Mouse (Mus musculus) layer of hippocampus, adult 18-20 months (tissue): ENCODE results near the gene Gm15056. TPM values are rescaled to one million over a fixed set of nuclear protein-coding genes. Genes with fewer than 3 reads are reported as not detected.

Experiments used
- DNase-seq, 2 experiments: peaks; one replicate each; pipeline ENCODE4 v3.0.0; 2022; ENCODE audit warnings: low spot score in 2 of 2
- long read RNA-seq: library from polyadenylated mRNA; stranded (forward); transcript quantifications from one replicate; pipeline ENCODE4 v2.0.0, GENCODE M21; 2021
- total RNA-seq, 2 experiments: library from RNA; stranded (reverse); gene quantifications; 2 replicates each; pipeline ENCODE4 v1.2.3; 2021

The Gm15056 gene
- total RNA-seq, result not detected
- long read RNA-seq, result 0 reads

GRCm38 (mm10) chr8:20902527-20902926 lies at the start of gene Gm15056:
TSS of gene Gm15056 (minus strand) at chr8:20902627.
- DNase-seq, result no peak

- no peak for DNase-seq
These were observed 42.2 kb upstream of the Gm15056 start, which contains the start of gene AY761185 for GRCm38 (mm10) chr8:20944610-20945009. TSS of gene AY761185 (minus strand) at chr8:20944710.

- no peak for DNase-seq
These were observed 19.5 kb upstream of the Gm15056 start, which contains the start of gene Gm6040 for GRCm38 (mm10) chr8:20921971-20922370. TSS of gene Gm6040 (minus strand) at chr8:20922071.

- no peak for DNase-seq
These were observed 9.9 kb upstream of the Gm15056 start for GRCm38 (mm10) chr8:20912288-20912687.

GRCm38 (mm10) chr8:20908256-20908655 lies 5.8 kb upstream of the Gm15056 start:
- no peak for DNase-seq

- DNase-seq, result no peak
These were observed 4.7 kb upstream of the Gm15056 start for GRCm38 (mm10) chr8:20907119-20907518.

GRCm38 (mm10) chr8:20892369-20892768 lies 10.1 kb downstream of the Gm15056 start, which contains the start of gene Defb33:
TSS of gene Defb33 (plus strand) at chr8:20892669.
- DNase-seq, result no peak

GRCm38 (mm10) chr8:20874608-20875007 lies 27.8 kb downstream of the Gm15056 start:
- no peak for DNase-seq

Other genes with a start within 250 kb of the Gm15056 start
- not detected for gene Defb33, start 10.0 kb downstream of the Gm15056 start, total RNA-seq
- gene Gm6040, start 19.4 kb upstream of the Gm15056 start, total RNA-seq, result not detected
- gene AY761185, start 42.1 kb upstream of the Gm15056 start, total RNA-seq, result not detected
- gene Defa21, start 122.9 kb upstream of the Gm15056 start, total RNA-seq, result not detected
- not detected for gene Defa23, start 152.4 kb upstream of the Gm15056 start, total RNA-seq
- not detected for gene Defa35, start 162.4 kb upstream of the Gm15056 start, total RNA-seq
- not detected for gene Defa25, start 181.8 kb upstream of the Gm15056 start, total RNA-seq
- not detected for gene Gm14851, start 193.4 kb upstream of the Gm15056 start, total RNA-seq
- gene Defa30, start 232.0 kb upstream of the Gm15056 start, total RNA-seq, result not detected